Mouse (Mus musculus) fibroblast of lung, adult 2 months (primary cell): ENCODE data around the gene Pigq.

Experiments used
- DNase-seq: peaks from one replicate; pipeline ENCODE4 v3.0.0-alpha.2; 2011; ENCODE audit warnings: low read depth

Gene Pigq

GRCm38 (mm10) chr17:25957586-25958051, 12.9 kb upstream of the Pigq start:
- DNase-seq, result no peak

- DNase-seq, result no peak
Observed at GRCm38 (mm10) chr17:25956631-25957030, 11.9 kb upstream of the Pigq start.

- no peak for DNase-seq
Observed at GRCm38 (mm10) chr17:25956201-25956600, 11.5 kb upstream of the Pigq start.

GRCm38 (mm10) chr17:25955736-25956135, 11.0 kb upstream of the Pigq start:
- DNase-seq, result no peak

GRCm38 (mm10) chr17:25954671-25955070, 9.9 kb upstream of the Pigq start:
- DNase-seq, result no peak

GRCm38 (mm10) chr17:25953161-25953560, 8.4 kb upstream of the Pigq start:
- no peak for DNase-seq

- DNase-seq, result no peak
Observed at GRCm38 (mm10) chr17:25951803-25952623, 7.3 kb upstream of the Pigq start, which contains the start of gene A930017K11Rik. TSS of gene A930017K11Rik (minus strand) at chr17:25952565.

GRCm38 (mm10) chr17:25951225-25951802, 6.6 kb upstream of the Pigq start:
- no peak for DNase-seq

GRCm38 (mm10) chr17:25950706-25951105, 6.0 kb upstream of the Pigq start:
- DNase-seq, result no peak

- DNase-seq, result no peak
Observed at GRCm38 (mm10) chr17:25949981-25950380, 5.2 kb upstream of the Pigq start.

GRCm38 (mm10) chr17:25948051-25948450, 3.3 kb upstream of the Pigq start:
- DNase-seq, result no peak

- no peak for DNase-seq
Observed at GRCm38 (mm10) chr17:25947576-25947975, 2.8 kb upstream of the Pigq start.

GRCm38 (mm10) chr17:25946891-25947290, 2.2 kb upstream of the Pigq start:
- no peak for DNase-seq

GRCm38 (mm10) chr17:25946349-25946748, 1.6 kb upstream of the Pigq start:
- no peak for DNase-seq

- DNase-seq, result no peak
Observed at GRCm38 (mm10) chr17:25945517-25946155, 900 bp upstream of the Pigq start.

- DNase-seq, result no peak
Observed at GRCm38 (mm10) chr17:25943769-25944168, 967 bp downstream of the Pigq start.

- DNase-seq, result no peak
Observed at GRCm38 (mm10) chr17:25943221-25943620, 1.5 kb downstream of the Pigq start.

GRCm38 (mm10) chr17:25942597-25943151, 2.1 kb downstream of the Pigq start:
- DNase-seq, result no peak

GRCm38 (mm10) chr17:25941511-25942241, 3.1 kb downstream of the Pigq start:
- DNase-seq, result no peak

- DNase-seq, result no peak
Observed at GRCm38 (mm10) chr17:25934526-25934925, 10.2 kb downstream of the Pigq start.

- no peak for DNase-seq
Observed at GRCm38 (mm10) chr17:25925348-25925747, 19.4 kb downstream of the Pigq start.

- no peak for DNase-seq
Observed at GRCm38 (mm10) chr17:25922120-25922519, 22.6 kb downstream of the Pigq start.
